Mouse (Mus musculus): ENCODE measurements around the gene Nhej1. TPM values are rescaled to one million over a fixed set of nuclear protein-coding genes. Genes with fewer than 3 reads are reported as not detected.

The Nhej1 gene
- polyA plus RNA-seq, 1 experiment from 2014 or later = 11.5 TPM

- Histone ChIP-seq H3K9ac (no peak overlapping the region), H3K27me3 (replicated peaks) (peaks cover 6% of the 10 kb centered on the region; the same call in 1 of the 2 replicates), H3K4me1 (peaks cover 13% of the 10 kb centered on the region), H3K4me3 (no peak overlapping the region), H3K36me3 (no peaks in the 10 kb centered on the region), H3K27ac (no peak overlapping the region), H3K4me2 (replicated peaks) (no peak overlapping the region), H3K9me3 (no peaks in the 10 kb centered on the region)
- 87% methylated on average over 5 of the region's 5 CpGs for WGBS
- no peak for ATAC-seq (ENCODE audit: low FRiP score, low read depth)
Observed at GRCm38 (mm10) chr1:74962853-74963227, 162.2 kb downstream of the Nhej1 start.

- Histone ChIP-seq H3K27ac (no peak overlapping the region), H3K4me2 (replicated peaks) (no peak overlapping the region), H3K27me3 (replicated peaks) (peaks cover 6% of the 10 kb centered on the region; the same call in 1 of the 2 replicates), H3K9ac (no peak overlapping the region), H3K4me1 (peaks cover 13% of the 10 kb centered on the region), H3K36me3 (no peaks in the 10 kb centered on the region), H3K9me3 (no peaks in the 10 kb centered on the region), H3K4me3 (no peak overlapping the region)
- no peak for ATAC-seq (ENCODE audit: low FRiP score, low read depth)
- WGBS = 61% methylated on average over 5 of the region's 5 CpGs
Observed at GRCm38 (mm10) chr1:74962126-74962852, 162.7 kb downstream of the Nhej1 start.

GRCm38 (mm10) chr1:74961722-74962121 lies 163.3 kb downstream of the Nhej1 start:
- Histone ChIP-seq H3K4me3 (no peak overlapping the region), H3K9ac (no peak overlapping the region), H3K4me1 (peaks cover 13% of the 10 kb centered on the region), H3K27me3 (replicated peaks) (peaks cover 6% of the 10 kb centered on the region; the same call in 1 of the 2 replicates), H3K9me3 (no peaks in the 10 kb centered on the region), H3K4me2 (replicated peaks) (no peak overlapping the region), H3K27ac (no peak overlapping the region), H3K36me3 (no peaks in the 10 kb centered on the region)
- no peak for ATAC-seq (ENCODE audit: low FRiP score, low read depth)
- WGBS = 93% methylated on average over 7 of the region's 7 CpGs

- H3K9me3 ChIP-seq = no peaks in the 10 kb centered on the region
- peaks cover 17% of the 10 kb centered on the region; the same call in 1 of the 2 replicates for H3K27me3 ChIP-seq (replicated peaks)
- no peak overlapping the region for H3K4me3 ChIP-seq
- ATAC-seq (ENCODE audit: low FRiP score, low read depth) = no peak
- no peak overlapping the region for H3K27ac ChIP-seq
- peaks cover 9% of the 10 kb centered on the region for H3K4me1 ChIP-seq
- no peaks in the 10 kb centered on the region for H3K36me3 ChIP-seq
- 90% methylated on average over 7 of the region's 7 CpGs for WGBS
- H3K4me2 ChIP-seq (replicated peaks) = no peak overlapping the region
- H3K9ac ChIP-seq = no peak overlapping the region
Observed at GRCm38 (mm10) chr1:74960059-74960458, 164.9 kb downstream of the Nhej1 start.

- Histone ChIP-seq H3K36me3 (no peaks in the 10 kb centered on the region), H3K9ac (peak within 1 kb of the TSS; percentile 29; the same call in 1 of the 2 replicates), H3K4me1 (peaks cover 30% of the 10 kb centered on the region), H3K9me3 (no peaks in the 10 kb centered on the region), H3K4me3 (peak within 1 kb of the TSS; percentile 32), H3K27me3 (replicated peaks) (peaks cover 90% of the 10 kb centered on the region), H3K4me2 (replicated peaks) (peak within 1 kb of the TSS; percentile 64), H3K27ac (no peak within 1 kb of the TSS)
- no peak for ATAC-seq (ENCODE audit: low FRiP score, low read depth)
- under 1% methylated on average over 53 of the region's 55 CpGs for WGBS
Observed at GRCm38 (mm10) chr1:74951556-74952210, 173.3 kb downstream of the Nhej1 start, which contains the start of gene Ihh. Ihh (minus strand) TSS chr1:74951672.

- Histone ChIP-seq H3K4me1 (peaks cover 30% of the 10 kb centered on the region), H3K36me3 (no peaks in the 10 kb centered on the region), H3K4me2 (replicated peaks) (peak overlapping the region; percentile 64), H3K27me3 (replicated peaks) (peaks cover 93% of the 10 kb centered on the region), H3K9me3 (no peaks in the 10 kb centered on the region), H3K27ac (no peak overlapping the region), H3K9ac (peak overlapping the region; percentile 29; the same call in 1 of the 2 replicates), H3K4me3 (peak overlapping the region; percentile 32)
- no peak for ATAC-seq (ENCODE audit: low FRiP score, low read depth)
- under 1% methylated on average over 84 of the region's 84 CpGs for WGBS
Observed at GRCm38 (mm10) chr1:74950576-74951490, 174.2 kb downstream of the Nhej1 start.

- Histone ChIP-seq H3K4me3 (0 out of 2 replicates have a peak overlapping the region, but pooled peaks have one; percentile 2), H3K36me3 (no peaks in the 10 kb centered on the region), H3K27ac (no peak overlapping the region), H3K27me3 (replicated peaks) (peaks cover 96% of the 10 kb centered on the region), H3K9me3 (no peaks in the 10 kb centered on the region), H3K4me2 (replicated peaks) (no peak overlapping the region; the same call in 1 of the 2 replicates), H3K4me1 (peaks cover 30% of the 10 kb centered on the region), H3K9ac (no peak overlapping the region)
- no peak for ATAC-seq (ENCODE audit: low FRiP score, low read depth)
- 1% methylated on average over 16 of the region's 16 CpGs for WGBS
Observed at GRCm38 (mm10) chr1:74950066-74950465, 174.9 kb downstream of the Nhej1 start.

GRCm38 (mm10) chr1:74949666-74950050 lies 175.3 kb downstream of the Nhej1 start:
- H3K27ac ChIP-seq = no peak overlapping the region
- peaks cover 96% of the 10 kb centered on the region for H3K27me3 ChIP-seq (replicated peaks)
- no peak overlapping the region for H3K9ac ChIP-seq
- no peaks in the 10 kb centered on the region for H3K9me3 ChIP-seq
- no peak for ATAC-seq (ENCODE audit: low FRiP score, low read depth)
- no peaks in the 10 kb centered on the region for H3K36me3 ChIP-seq
- H3K4me1 ChIP-seq = peaks cover 30% of the 10 kb centered on the region
- 2% methylated on average over 24 of the region's 24 CpGs for WGBS
- H3K4me3 ChIP-seq = no peak overlapping the region
- H3K4me2 ChIP-seq (replicated peaks) = no peak overlapping the region

GRCm38 (mm10) chr1:74948784-74949665 lies 176.0 kb downstream of the Nhej1 start:
- H3K27me3 ChIP-seq (replicated peaks) = peaks cover 93% of the 10 kb centered on the region
- H3K4me1 ChIP-seq = peaks cover 30% of the 10 kb centered on the region
- WGBS = 2% methylated on average over 20 of the region's 20 CpGs
- H3K4me3 ChIP-seq = no peak overlapping the region
- H3K4me2 ChIP-seq (replicated peaks) = peak overlapping the region; percentile 58
- no peak overlapping the region for H3K9ac ChIP-seq
- H3K36me3 ChIP-seq = no peaks in the 10 kb centered on the region
- no peaks in the 10 kb centered on the region for H3K9me3 ChIP-seq
- H3K27ac ChIP-seq = no peak overlapping the region
- ATAC-seq (ENCODE audit: low FRiP score, low read depth) = peak; percentile 59; the same call in 1 of the 2 replicates

- no peak overlapping the region for H3K27ac ChIP-seq
- no peaks in the 10 kb centered on the region for H3K9me3 ChIP-seq
- peak overlapping the region; percentile 58 for H3K4me2 ChIP-seq (replicated peaks)
- ATAC-seq (ENCODE audit: low FRiP score, low read depth) = no peak
- no peaks in the 10 kb centered on the region for H3K36me3 ChIP-seq
- peaks cover 30% of the 10 kb centered on the region for H3K4me1 ChIP-seq
- peak overlapping the region; percentile 20 for H3K4me3 ChIP-seq
- 2% methylated on average over 41 of the region's 41 CpGs for WGBS
- H3K9ac ChIP-seq = no peak overlapping the region
- H3K27me3 ChIP-seq (replicated peaks) = peaks cover 84% of the 10 kb centered on the region
Observed at GRCm38 (mm10) chr1:74947986-74948670, 176.9 kb downstream of the Nhej1 start.
